Mouse (Mus musculus): ENCODE data around the gene Pde6h. TPM values are rescaled to one million over a fixed set of nuclear protein-coding genes. Genes with fewer than 3 reads are reported as not detected.

The Pde6h gene
- polyA plus RNA-seq, 1 experiment from 2014 or later = not detected

DNA sequence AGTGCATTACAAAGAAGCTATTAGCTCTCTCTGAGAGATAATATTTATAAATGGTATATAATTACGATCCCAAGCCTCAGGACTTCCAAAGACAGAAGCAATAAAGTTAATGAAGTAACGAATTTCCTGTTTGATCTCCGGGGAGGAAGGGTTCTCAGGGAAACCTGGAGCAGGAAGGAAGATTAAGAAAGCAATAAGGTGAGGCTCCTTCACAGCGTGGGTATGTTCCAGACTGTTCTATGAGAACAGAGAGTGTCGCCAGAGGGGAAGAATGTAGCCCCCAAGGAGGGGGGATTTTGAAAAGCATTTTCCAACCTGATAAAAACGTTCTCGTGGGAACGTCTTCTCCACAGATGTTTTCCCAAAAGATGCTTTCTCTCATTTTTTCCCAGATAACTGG is 66.9 kb downstream of the Pde6h start:
- no peaks in the 10 kb centered on the region for H3K27me3 ChIP-seq (ENCODE audit: control insufficient read depth, insufficient read depth, low read length)
- DNase-seq (ENCODE audit: low spot score) (no peak), ATAC-seq (ENCODE audit: low FRiP score) (no peak)
- H3K4me1 ChIP-seq (replicated peaks; ENCODE audit: control insufficient read depth, insufficient read depth, low read length) = no peaks in the 10 kb centered on the region
- no peak overlapping the region for H3K4me3 ChIP-seq (ENCODE audit: low read depth, low read length)
- WGBS = 78% methylated on average over 8 of the region's 8 CpGs
- no peak overlapping the region for H3K9ac ChIP-seq (ENCODE audit: low read depth, low read length)
- H3K36me3 ChIP-seq (ENCODE audit: control insufficient read depth, insufficient read depth, low read length) = no peaks in the 10 kb centered on the region
- H3K9me3 ChIP-seq (ENCODE audit: control insufficient read depth, low read length) = no peaks in the 10 kb centered on the region
- H3K4me2 ChIP-seq (replicated peaks; ENCODE audit: low read depth, low read length) = no peak overlapping the region
- no peak overlapping the region for H3K27ac ChIP-seq (ENCODE audit: low read depth, low read length)

DNA sequence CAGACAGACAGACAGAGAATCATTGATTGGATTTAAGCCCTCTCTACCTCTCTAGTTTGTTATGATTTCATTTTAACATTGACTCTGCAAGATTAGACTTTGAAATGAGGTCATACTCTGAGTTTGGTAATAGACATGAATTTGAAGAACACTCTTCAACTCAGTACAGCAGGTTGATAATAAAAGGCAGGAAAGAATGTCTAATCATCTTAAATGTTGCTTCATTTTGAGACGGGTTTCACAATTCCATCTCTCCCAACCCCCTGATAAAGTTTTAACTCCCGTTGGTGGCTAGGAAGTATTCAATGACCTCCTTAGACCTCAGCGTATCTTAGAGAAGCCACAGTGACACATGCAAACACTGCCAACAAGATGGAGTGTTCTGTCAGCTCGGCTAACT is 69.9 kb downstream of the Pde6h start:
- H3K36me3 ChIP-seq (ENCODE audit: control insufficient read depth, insufficient read depth, low read length) = no peaks in the 10 kb centered on the region
- no peaks in the 10 kb centered on the region for H3K9me3 ChIP-seq (ENCODE audit: control insufficient read depth, low read length)
- no peak overlapping the region for H3K4me2 ChIP-seq (replicated peaks; ENCODE audit: low read depth, low read length)
- H3K27me3 ChIP-seq (ENCODE audit: control insufficient read depth, insufficient read depth, low read length) = no peaks in the 10 kb centered on the region
- no peak overlapping the region for H3K9ac ChIP-seq (ENCODE audit: low read depth, low read length)
- ATAC-seq (ENCODE audit: low FRiP score) = no peak
- 76% methylated on average over 4 of the region's 4 CpGs for WGBS
- no peaks in the 10 kb centered on the region for H3K4me1 ChIP-seq (replicated peaks; ENCODE audit: control insufficient read depth, insufficient read depth, low read length)
- no peak overlapping the region for H3K27ac ChIP-seq (ENCODE audit: low read depth, low read length)
- no peak overlapping the region for H3K4me3 ChIP-seq (ENCODE audit: low read depth, low read length)
- DNase-seq (ENCODE audit: low spot score) = no peak

DNA sequence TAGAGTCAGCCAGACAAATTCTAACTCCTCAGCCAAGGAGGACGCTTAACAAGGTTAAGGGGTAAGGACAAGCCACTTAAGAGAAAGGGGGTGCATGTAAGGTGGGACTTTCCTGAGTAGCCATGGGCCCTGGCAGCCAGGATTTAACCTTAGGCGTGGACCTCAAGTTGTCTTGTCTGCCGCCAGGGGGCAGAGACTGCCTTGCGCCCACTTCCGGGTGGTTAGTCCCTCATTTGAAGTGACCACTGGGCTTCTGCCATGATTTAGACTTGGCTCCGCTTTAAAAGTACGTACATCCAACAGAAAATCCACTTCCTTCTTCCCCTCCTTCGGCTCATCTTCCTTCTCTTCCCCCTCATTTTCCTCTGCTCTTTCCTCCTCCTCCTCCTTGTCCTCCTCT is 71.9 kb downstream of the Pde6h start:
- no peak overlapping the region for H3K27ac ChIP-seq (ENCODE audit: low read depth, low read length)
- ATAC-seq (ENCODE audit: low FRiP score) = no peak
- H3K4me1 ChIP-seq (replicated peaks; ENCODE audit: control insufficient read depth, insufficient read depth, low read length) = no peaks in the 10 kb centered on the region
- H3K9me3 ChIP-seq (ENCODE audit: control insufficient read depth, low read length) = no peaks in the 10 kb centered on the region
- H3K4me3 ChIP-seq (ENCODE audit: low read depth, low read length) = no peak overlapping the region
- 84% methylated on average over 8 of the region's 8 CpGs for WGBS
- no peak overlapping the region for H3K9ac ChIP-seq (ENCODE audit: low read depth, low read length)
- H3K4me2 ChIP-seq (replicated peaks; ENCODE audit: low read depth, low read length) = no peak overlapping the region
- H3K27me3 ChIP-seq (ENCODE audit: control insufficient read depth, insufficient read depth, low read length) = no peaks in the 10 kb centered on the region
- H3K36me3 ChIP-seq (ENCODE audit: control insufficient read depth, insufficient read depth, low read length) = no peaks in the 10 kb centered on the region
- DNase-seq (ENCODE audit: low spot score) = peak; percentile 43

DNA sequence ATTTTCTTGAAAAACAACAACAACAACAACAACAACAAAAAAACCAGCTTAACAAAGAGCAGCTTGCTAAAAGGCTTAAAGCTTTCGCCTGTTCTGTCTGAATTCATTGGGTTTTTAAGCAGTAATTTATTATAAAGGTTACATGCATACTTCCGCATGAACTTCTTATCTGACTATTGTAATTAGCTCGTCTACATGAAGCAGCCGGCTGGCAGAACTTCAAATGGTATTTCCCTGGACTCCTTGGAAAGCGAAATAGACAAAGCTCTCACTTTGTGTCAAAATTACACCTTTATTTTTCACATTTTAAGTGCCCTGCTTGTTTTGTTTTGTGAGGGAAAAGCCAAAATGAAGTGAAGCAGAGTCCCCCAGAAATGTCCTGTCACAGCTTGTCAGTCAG is 72.7 kb downstream of the Pde6h start:
- ATAC-seq (ENCODE audit: low FRiP score) (no peak), DNase-seq (ENCODE audit: low spot score) (no peak)
- Histone ChIP-seq H3K9me3 (ENCODE audit: control insufficient read depth, low read length) (no peaks in the 10 kb centered on the region), H3K27ac (ENCODE audit: low read depth, low read length) (no peak overlapping the region), H3K9ac (ENCODE audit: low read depth, low read length) (no peak overlapping the region), H3K4me2 (replicated peaks; ENCODE audit: low read depth, low read length) (no peak overlapping the region), H3K4me3 (ENCODE audit: low read depth, low read length) (no peak overlapping the region), H3K4me1 (replicated peaks; ENCODE audit: control insufficient read depth, insufficient read depth, low read length) (no peaks in the 10 kb centered on the region), H3K36me3 (ENCODE audit: control insufficient read depth, insufficient read depth, low read length) (no peaks in the 10 kb centered on the region), H3K27me3 (ENCODE audit: control insufficient read depth, insufficient read depth, low read length) (no peaks in the 10 kb centered on the region)
- WGBS = 86% methylated on average over 5 of the region's 5 CpGs

DNA sequence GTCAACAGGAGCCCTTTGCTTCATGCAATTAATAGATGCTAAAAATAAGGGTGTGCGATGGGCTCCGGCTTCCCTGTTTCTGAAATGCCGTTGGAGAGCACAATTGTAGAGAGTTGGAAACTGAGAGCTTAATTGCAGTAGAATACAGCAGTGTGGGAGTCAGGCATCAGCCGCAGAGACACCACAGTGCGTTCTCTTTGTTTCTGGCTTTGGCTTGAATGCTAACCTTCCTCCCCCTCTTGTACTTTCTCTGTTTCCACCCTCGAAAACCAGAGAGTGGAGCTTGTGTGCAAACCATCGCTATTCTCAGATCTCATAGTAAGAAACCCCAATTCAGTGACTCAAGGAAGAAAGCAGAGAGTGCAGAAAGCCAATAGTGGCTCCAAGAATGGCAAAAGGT is 74.5 kb downstream of the Pde6h start:
- Histone ChIP-seq H3K4me1 (replicated peaks; ENCODE audit: control insufficient read depth, insufficient read depth, low read length) (no peaks in the 10 kb centered on the region), H3K9ac (ENCODE audit: low read depth, low read length) (no peak overlapping the region), H3K27me3 (ENCODE audit: control insufficient read depth, insufficient read depth, low read length) (no peaks in the 10 kb centered on the region), H3K4me2 (replicated peaks; ENCODE audit: low read depth, low read length) (no peak overlapping the region), H3K9me3 (ENCODE audit: control insufficient read depth, low read length) (no peaks in the 10 kb centered on the region), H3K36me3 (ENCODE audit: control insufficient read depth, insufficient read depth, low read length) (no peaks in the 10 kb centered on the region), H3K4me3 (ENCODE audit: low read depth, low read length) (no peak overlapping the region), H3K27ac (ENCODE audit: low read depth, low read length) (no peak overlapping the region)
- 85% methylated on average over 7 of the region's 7 CpGs for WGBS
- no peak for DNase-seq (ENCODE audit: low spot score)
- ATAC-seq (ENCODE audit: low FRiP score) = no peak

DNA sequence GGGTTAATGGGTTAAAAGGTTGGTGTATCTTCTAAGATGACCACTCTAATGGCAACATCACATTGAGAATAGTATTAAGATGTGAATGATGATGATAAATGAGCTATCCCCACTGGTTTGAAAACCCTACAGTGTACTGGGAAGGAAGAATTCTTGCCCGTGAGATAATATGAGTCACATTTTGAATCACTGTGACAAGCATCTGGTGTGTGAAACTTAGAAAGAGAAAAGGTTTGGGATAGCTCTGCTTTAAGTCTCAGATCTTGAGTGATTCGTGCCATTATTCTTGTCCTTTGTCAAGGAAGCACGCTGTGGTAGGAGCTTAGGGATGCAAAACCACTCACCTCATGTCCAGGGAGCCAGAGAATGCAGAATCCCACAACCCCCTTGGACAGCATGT is 75.4 kb downstream of the Pde6h start:
- Histone ChIP-seq H3K27me3 (ENCODE audit: control insufficient read depth, insufficient read depth, low read length) (no peaks in the 10 kb centered on the region), H3K9ac (ENCODE audit: low read depth, low read length) (no peak overlapping the region), H3K4me1 (replicated peaks; ENCODE audit: control insufficient read depth, insufficient read depth, low read length) (no peaks in the 10 kb centered on the region), H3K4me3 (ENCODE audit: low read depth, low read length) (no peak overlapping the region), H3K36me3 (ENCODE audit: control insufficient read depth, insufficient read depth, low read length) (no peaks in the 10 kb centered on the region), H3K4me2 (replicated peaks; ENCODE audit: low read depth, low read length) (no peak overlapping the region), H3K27ac (ENCODE audit: low read depth, low read length) (no peak overlapping the region), H3K9me3 (ENCODE audit: control insufficient read depth, low read length) (no peaks in the 10 kb centered on the region)
- WGBS = 89% methylated on average over 3 of the region's 3 CpGs
- DNase-seq (ENCODE audit: low spot score) (no peak), ATAC-seq (ENCODE audit: low FRiP score) (no peak)

DNA sequence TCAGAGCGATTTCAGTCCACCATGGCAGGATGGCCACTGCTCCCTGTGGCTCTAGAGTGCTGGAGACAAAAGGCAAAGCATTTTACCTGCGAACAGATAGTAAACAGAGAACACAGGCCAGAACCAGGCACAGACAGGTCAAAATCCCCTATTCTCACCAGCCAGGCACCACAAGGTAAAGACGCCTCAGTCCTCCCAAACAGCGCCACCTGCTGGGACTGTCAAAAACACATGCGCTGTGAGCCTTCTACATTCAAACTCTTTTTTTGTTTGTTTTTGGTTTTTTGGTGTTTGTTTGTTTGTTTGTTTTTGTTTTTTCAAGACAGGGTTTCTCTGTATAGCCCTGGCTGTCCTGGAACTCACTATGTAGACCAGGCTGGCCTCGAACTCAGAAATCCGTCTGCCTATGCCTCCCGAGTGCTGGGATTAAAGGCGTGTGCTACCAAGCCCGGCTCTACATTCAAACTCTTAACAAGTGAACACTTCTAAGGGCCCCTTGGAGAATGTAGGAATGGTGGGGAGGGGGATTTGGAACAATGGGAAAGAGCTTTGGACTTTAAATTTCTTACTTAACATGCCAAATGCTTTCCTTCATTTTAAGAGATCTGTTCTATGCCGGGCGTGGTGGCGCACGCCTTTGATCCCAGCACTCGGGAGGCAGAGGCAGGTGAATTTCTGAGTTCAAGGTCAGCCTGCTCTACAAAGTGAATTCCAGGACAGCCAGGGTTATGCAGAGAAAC is 76.2 kb downstream of the Pde6h start:
- Histone ChIP-seq H3K4me2 (replicated peaks; ENCODE audit: low read depth, low read length) (no peak overlapping the region), H3K27ac (ENCODE audit: low read depth, low read length) (no peak overlapping the region), H3K4me3 (ENCODE audit: low read depth, low read length) (no peak overlapping the region), H3K4me1 (replicated peaks; ENCODE audit: control insufficient read depth, insufficient read depth, low read length) (no peaks in the 10 kb centered on the region), H3K36me3 (ENCODE audit: control insufficient read depth, insufficient read depth, low read length) (no peaks in the 10 kb centered on the region), H3K27me3 (ENCODE audit: control insufficient read depth, insufficient read depth, low read length) (no peaks in the 10 kb centered on the region), H3K9ac (ENCODE audit: low read depth, low read length) (no peak overlapping the region), H3K9me3 (ENCODE audit: control insufficient read depth, low read length) (no peaks in the 10 kb centered on the region)
- DNase-seq (ENCODE audit: low spot score) (no peak), ATAC-seq (ENCODE audit: low FRiP score) (no peak)
- WGBS = 90% methylated on average over 15 of the region's 15 CpGs

DNA sequence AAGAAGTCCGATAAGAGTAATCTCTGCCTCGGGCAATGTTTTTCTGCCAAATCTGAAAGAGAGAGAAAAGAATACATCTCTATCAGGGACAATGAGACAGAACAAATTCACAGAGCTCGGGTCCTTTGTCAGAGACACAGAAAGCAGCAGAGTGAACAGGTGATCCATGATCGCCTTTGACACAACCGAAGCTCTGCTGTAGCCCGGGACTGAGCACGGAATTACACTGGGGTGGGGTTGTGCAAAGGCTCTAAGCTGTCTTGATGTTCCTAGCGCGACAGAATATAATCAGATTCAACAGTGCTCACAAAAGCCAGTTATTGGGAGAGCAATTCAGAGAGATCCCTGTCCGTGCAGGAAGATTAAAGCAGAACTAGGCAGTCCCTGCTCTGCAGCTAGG is 77.1 kb downstream of the Pde6h start:
- Histone ChIP-seq H3K4me3 (ENCODE audit: low read depth, low read length) (no peak overlapping the region), H3K27ac (ENCODE audit: low read depth, low read length) (no peak overlapping the region), H3K36me3 (ENCODE audit: control insufficient read depth, insufficient read depth, low read length) (no peaks in the 10 kb centered on the region), H3K27me3 (ENCODE audit: control insufficient read depth, insufficient read depth, low read length) (no peaks in the 10 kb centered on the region), H3K4me1 (replicated peaks; ENCODE audit: control insufficient read depth, insufficient read depth, low read length) (no peaks in the 10 kb centered on the region), H3K9me3 (ENCODE audit: control insufficient read depth, low read length) (no peaks in the 10 kb centered on the region), H3K4me2 (replicated peaks; ENCODE audit: low read depth, low read length) (no peak overlapping the region), H3K9ac (ENCODE audit: low read depth, low read length) (no peak overlapping the region)
- 87% methylated on average over 10 of the region's 10 CpGs for WGBS
- no peak for ATAC-seq (ENCODE audit: low FRiP score)
- DNase-seq (ENCODE audit: low spot score) = no peak

DNA sequence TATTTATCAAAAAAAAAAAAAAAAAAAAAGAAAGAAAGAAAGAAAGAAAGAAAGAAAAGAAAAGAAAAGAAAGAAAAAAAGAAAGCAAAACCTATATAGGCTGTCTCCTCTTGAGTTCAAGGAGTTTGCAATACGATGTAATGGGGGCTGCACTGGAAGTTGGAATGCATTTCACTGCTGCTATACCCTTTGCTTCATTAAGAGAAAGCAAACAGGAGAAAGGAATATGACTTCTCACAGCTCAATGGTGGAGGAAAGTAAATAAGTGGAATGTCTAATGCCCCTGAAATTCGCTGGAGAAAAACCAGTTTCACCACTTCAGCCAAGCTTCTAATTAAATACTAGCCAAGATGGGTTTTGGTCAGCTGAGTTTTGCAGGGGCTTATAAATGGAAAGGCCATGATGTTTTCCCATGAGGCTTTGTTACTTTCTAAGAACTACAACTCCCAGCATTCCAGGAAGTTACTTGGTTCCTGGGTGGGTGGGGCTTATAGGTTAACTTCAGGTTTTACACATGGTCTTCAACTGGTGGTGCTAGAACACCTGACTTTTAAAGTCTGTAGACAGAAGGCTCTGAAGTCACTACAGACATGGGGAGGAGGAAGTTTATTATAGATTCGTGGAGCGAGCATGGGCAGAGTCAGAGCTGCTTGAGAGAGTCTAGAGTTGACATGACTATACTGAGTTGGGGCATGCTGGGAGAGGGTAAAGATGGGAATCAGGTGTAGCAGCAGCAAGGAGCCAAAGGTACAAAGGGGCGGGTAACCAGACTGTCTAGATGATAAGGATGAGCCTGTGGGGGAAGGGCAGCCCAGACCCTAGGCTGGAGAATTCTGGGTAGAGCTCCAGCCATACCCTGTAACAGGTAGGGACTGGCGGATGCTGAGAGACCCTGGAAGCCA is 77.9 kb downstream of the Pde6h start:
- no peak for ATAC-seq (ENCODE audit: low FRiP score)
- Histone ChIP-seq H3K9ac (ENCODE audit: low read depth, low read length) (no peak overlapping the region), H3K27ac (ENCODE audit: low read depth, low read length) (no peak overlapping the region), H3K27me3 (ENCODE audit: control insufficient read depth, insufficient read depth, low read length) (no peaks in the 10 kb centered on the region), H3K4me2 (replicated peaks; ENCODE audit: low read depth, low read length) (no peak overlapping the region), H3K4me3 (ENCODE audit: low read depth, low read length) (no peak overlapping the region), H3K36me3 (ENCODE audit: control insufficient read depth, insufficient read depth, low read length) (no peaks in the 10 kb centered on the region), H3K4me1 (replicated peaks; ENCODE audit: control insufficient read depth, insufficient read depth, low read length) (no peaks in the 10 kb centered on the region), H3K9me3 (ENCODE audit: control insufficient read depth, low read length) (no peaks in the 10 kb centered on the region)
- no peak for DNase-seq (ENCODE audit: low spot score)
- WGBS = 78% methylated on average over 6 of the region's 6 CpGs

Data from hindbrain, embryonic 11.5 days (tissue).